Mouse (Mus musculus): ENCODE data around the gene Lsamp. TPM values are rescaled to one million over a fixed set of nuclear protein-coding genes. Genes with fewer than 3 reads are reported as not detected.

The Lsamp gene
- total RNA-seq (2021) (1 to 10 TPM in 1 of 2 experiments, under 1 TPM in 1; 0.97 to 2.3 TPM), polyA plus RNA-seq (2012; rRNA removed) (1.1 and 1.8 TPM in 2 replicates)
- long read RNA-seq: 0 reads

- Histone ChIP-seq H3K9ac (ENCODE audit: low read depth, low read length) (no peak within 1 kb of the TSS), H3K27ac (no peak within 1 kb of the TSS), H3K4me1 (ENCODE audit: control insufficient read depth, insufficient read depth, low read length) (no peaks in the 10 kb centered on the region), H3K4me3 (no peak within 1 kb of the TSS; the same call in 1 of the 2 replicates), H3K27me3 (ENCODE audit: control insufficient read depth, insufficient read depth, low read length) (0 out of 2 replicates have a peak, but pooled peaks cover 1% of the 10 kb centered on the region), H3K79me2 (replicated peaks; ENCODE audit: control insufficient read depth, insufficient read depth, low read length) (no peaks in the 10 kb centered on the region), H3K36me3 (ENCODE audit: control insufficient read depth, insufficient read depth, low read length) (no peaks in the 10 kb centered on the region)
- DNase-seq: peak; percentile 8 to 36
- TF ChIP-seq CTCF (IDR thresholded peaks at IDR 0.05) (peak; percentile 60), POLR2A (IDR thresholded peaks at IDR 0.05; ENCODE audit: insufficient read depth, low read depth, low read length) (no peak)
- WGBS: 2% methylated on average over 24 of the region's 24 CpGs
- intact Hi-C loops (cut with DNase I): no loop called here
These were observed at the start of gene Lsamp for GRCm38 (mm10) chr16:39984205-39984634. Lsamp (plus strand) TSS chr16:39984361.

- no peak for TF ChIP-seq EP300 (IDR thresholded peaks at IDR 0.05; ENCODE audit: insufficient read depth, low read depth, low read length)
- TF ChIP-seq CTCF (IDR thresholded peaks at IDR 0.05): no peak
- no peak for TF ChIP-seq POLR2A (IDR thresholded peaks at IDR 0.05; ENCODE audit: insufficient read depth, low read depth, low read length)
- 86% methylated on average over 2 of the region's 2 CpGs for WGBS
- no peaks in the 10 kb centered on the region for H3K4me1 ChIP-seq (ENCODE audit: control insufficient read depth, insufficient read depth, low read length)
- H3K79me2 ChIP-seq (replicated peaks; ENCODE audit: control insufficient read depth, insufficient read depth, low read length): no peaks in the 10 kb centered on the region
- DNase-seq: no peak
- H3K36me3 ChIP-seq (ENCODE audit: control insufficient read depth, insufficient read depth, low read length): no peaks in the 10 kb centered on the region
- intact Hi-C loops (cut with DNase I): no loop called here
- no peak overlapping the region for H3K9ac ChIP-seq (ENCODE audit: low read depth, low read length)
- no peak overlapping the region for H3K4me3 ChIP-seq
- H3K27me3 ChIP-seq (ENCODE audit: control insufficient read depth, insufficient read depth, low read length): no peaks in the 10 kb centered on the region
- no peak overlapping the region for H3K27ac ChIP-seq
These were observed 26.5 kb upstream of the Lsamp start for GRCm38 (mm10) chr16:39957686-39958085.

GRCm38 (mm10) chr16:39972712-39973111 is 11.4 kb upstream of the Lsamp start:
- DNase-seq: no peak
- H3K4me3 ChIP-seq: no peak overlapping the region
- H3K79me2 ChIP-seq (replicated peaks; ENCODE audit: control insufficient read depth, insufficient read depth, low read length): no peaks in the 10 kb centered on the region
- no peaks in the 10 kb centered on the region for H3K27me3 ChIP-seq (ENCODE audit: control insufficient read depth, insufficient read depth, low read length)
- H3K27ac ChIP-seq: no peak overlapping the region
- 33% methylated on average over 1 of the region's 1 CpGs for WGBS
- no peaks in the 10 kb centered on the region for H3K36me3 ChIP-seq (ENCODE audit: control insufficient read depth, insufficient read depth, low read length)
- TF ChIP-seq POLR2A (IDR thresholded peaks at IDR 0.05; ENCODE audit: insufficient read depth, low read depth, low read length) (no peak), EP300 (IDR thresholded peaks at IDR 0.05; ENCODE audit: insufficient read depth, low read depth, low read length) (no peak), CTCF (IDR thresholded peaks at IDR 0.05) (no peak)
- H3K4me1 ChIP-seq (ENCODE audit: control insufficient read depth, insufficient read depth, low read length): no peaks in the 10 kb centered on the region
- intact Hi-C loops (cut with DNase I): no loop called here
- H3K9ac ChIP-seq (ENCODE audit: low read depth, low read length): no peak overlapping the region

GRCm38 (mm10) chr16:39984635-39985291 is 602 bp downstream of the Lsamp start:
- Histone ChIP-seq H3K79me2 (replicated peaks; ENCODE audit: control insufficient read depth, insufficient read depth, low read length) (no peaks in the 10 kb centered on the region), H3K27ac (no peak overlapping the region), H3K4me3 (no peak overlapping the region), H3K27me3 (ENCODE audit: control insufficient read depth, insufficient read depth, low read length) (0 out of 2 replicates have a peak, but pooled peaks cover 1% of the 10 kb centered on the region), H3K9ac (ENCODE audit: low read depth, low read length) (no peak overlapping the region), H3K4me1 (ENCODE audit: control insufficient read depth, insufficient read depth, low read length) (no peaks in the 10 kb centered on the region), H3K36me3 (ENCODE audit: control insufficient read depth, insufficient read depth, low read length) (no peaks in the 10 kb centered on the region)
- intact Hi-C loops (cut with DNase I): no loop called here
- TF ChIP-seq EP300 (IDR thresholded peaks at IDR 0.05; ENCODE audit: insufficient read depth, low read depth, low read length): no peak
- TF ChIP-seq CTCF (IDR thresholded peaks at IDR 0.05): no peak
- no peak for TF ChIP-seq POLR2A (IDR thresholded peaks at IDR 0.05; ENCODE audit: insufficient read depth, low read depth, low read length)
- WGBS: 3% methylated on average over 29 of the region's 29 CpGs
- no peak for DNase-seq

- Histone ChIP-seq H3K79me2 (replicated peaks; ENCODE audit: control insufficient read depth, insufficient read depth, low read length) (no peaks in the 10 kb centered on the region), H3K4me1 (ENCODE audit: control insufficient read depth, insufficient read depth, low read length) (no peaks in the 10 kb centered on the region), H3K4me3 (no peak overlapping the region), H3K36me3 (ENCODE audit: control insufficient read depth, insufficient read depth, low read length) (no peaks in the 10 kb centered on the region), H3K9ac (ENCODE audit: low read depth, low read length) (no peak overlapping the region), H3K27ac (no peak overlapping the region), H3K27me3 (ENCODE audit: control insufficient read depth, insufficient read depth, low read length) (0 out of 2 replicates have a peak, but pooled peaks cover 1% of the 10 kb centered on the region)
- DNase-seq: no peak
- 37% methylated on average over 2 of the region's 2 CpGs for WGBS
- intact Hi-C loops (cut with DNase I): no loop called here
- TF ChIP-seq POLR2A (IDR thresholded peaks at IDR 0.05; ENCODE audit: insufficient read depth, low read depth, low read length) (no peak), CTCF (IDR thresholded peaks at IDR 0.05) (no peak), EP300 (IDR thresholded peaks at IDR 0.05; ENCODE audit: insufficient read depth, low read depth, low read length) (no peak)
These were observed 4.3 kb downstream of the Lsamp start for GRCm38 (mm10) chr16:39988466-39988865.

GRCm38 (mm10) chr16:39994821-39995220 is 10.7 kb downstream of the Lsamp start:
- DNase-seq: no peak
- Histone ChIP-seq H3K79me2 (replicated peaks; ENCODE audit: control insufficient read depth, insufficient read depth, low read length) (no peaks in the 10 kb centered on the region), H3K9ac (ENCODE audit: low read depth, low read length) (no peak overlapping the region), H3K27me3 (ENCODE audit: control insufficient read depth, insufficient read depth, low read length) (no peaks in the 10 kb centered on the region), H3K27ac (no peak overlapping the region), H3K36me3 (ENCODE audit: control insufficient read depth, insufficient read depth, low read length) (no peaks in the 10 kb centered on the region), H3K4me1 (ENCODE audit: control insufficient read depth, insufficient read depth, low read length) (no peaks in the 10 kb centered on the region), H3K4me3 (no peak overlapping the region)
- TF ChIP-seq EP300 (IDR thresholded peaks at IDR 0.05; ENCODE audit: insufficient read depth, low read depth, low read length): no peak
- TF ChIP-seq CTCF (IDR thresholded peaks at IDR 0.05): no peak
- TF ChIP-seq POLR2A (IDR thresholded peaks at IDR 0.05; ENCODE audit: insufficient read depth, low read depth, low read length): no peak
- intact Hi-C loops (cut with DNase I): no loop called here
- WGBS: 87% methylated on average over 5 of the region's 5 CpGs
